Mouse (Mus musculus) small intestine, adult 2 months (tissue): ENCODE measurements around the gene Tsacc. TPM values are rescaled to one million over a fixed set of nuclear protein-coding genes. Genes with fewer than 3 reads are reported as not detected.

Source experiments
- H3K27ac ChIP-seq: fragments of 200-500 bp; 2 replicates; pipeline ENCODE4 v1.5.1; 2012; ENCODE audit warnings: low read depth, low read length, control low read depth, inconsistent platforms; ENCODE audit not compliant: insufficient read depth
- H3K27me3 ChIP-seq: fragments of 200-500 bp; 2 replicates; pipeline ENCODE4 v1.6.1; 2012; ENCODE audit warnings: mild to moderate bottlenecking, moderate library complexity, low read length, inconsistent platforms; ENCODE audit not compliant: control insufficient read depth, insufficient read depth
- H3K36me3 ChIP-seq: fragments of 200-500 bp; 2 replicates; pipeline ENCODE4 v1.6.1; 2012; ENCODE audit warnings: mild to moderate bottlenecking, low read length, control low read depth, inconsistent platforms; ENCODE audit not compliant: control insufficient read depth, insufficient read depth
- H3K4me1 ChIP-seq: fragments of 200-500 bp; 2 replicates; pipeline ENCODE4 v1.6.1; 2012; ENCODE audit warnings: low read length, inconsistent platforms, mixed read lengths; ENCODE audit not compliant: control insufficient read depth, insufficient read depth, insufficient read length
- H3K4me3 ChIP-seq: fragments of 200-500 bp; 2 replicates; pipeline ENCODE4 v1.5.1; 2012; ENCODE audit warnings: low read depth, mild to moderate bottlenecking, control low read depth, inconsistent platforms, low read length, moderate library complexity
- CTCF ChIP-seq: fragments of 200-500 bp; IDR thresholded peaks from 2 replicates; pipeline ENCODE4 v1.5.1; 2012; ENCODE audit warnings: low read depth, mild to moderate bottlenecking, control low read depth, inconsistent platforms, low read length, moderate library complexity, mixed read lengths; ENCODE audit not compliant: insufficient replicate concordance, insufficient read length; ENCODE audit errors: extremely low read depth
- POLR2A ChIP-seq: fragments of 200-500 bp; IDR thresholded peaks from 2 replicates; pipeline ENCODE4 v1.6.1; 2012; ENCODE audit warnings: low read depth, mild to moderate bottlenecking, control low read depth, inconsistent platforms, low read length, moderate library complexity
- WGBS: fragments of 180-500 bp; shearing (Covaris S2); methylation state at CpG from one replicate; pipeline ENCODE4 v1.1.7; 2018; 5-methylcytosine and 5-hydroxymethylcytosine counted together
- polyA plus RNA-seq: library from polyadenylated mRNA; depleted of rRNA; stranded (reverse); fragments of >200 nt; gene quantifications from 2 replicates; pipeline ENCODE4 v1.2.3, GENCODE M21; 2012

Gene Tsacc
- polyA plus RNA-seq, 1 experiment = 0.76 TPM

GRCm38 (mm10) chr3:88262346-88262745 lies 34.5 kb downstream of the Tsacc start:
- Histone ChIP-seq H3K27me3 (no peaks in the 10 kb centered on the region), H3K36me3 (no peaks in the 10 kb centered on the region), H3K27ac (no peak overlapping the region), H3K4me1 (peaks cover 4% of the 10 kb centered on the region; the same call in 1 of the 2 replicates), H3K4me3 (no peak overlapping the region)
- WGBS = 32% methylated on average over 3 of the region's 3 CpGs
- TF ChIP-seq CTCF (no peak), POLR2A (no peak)

- Histone ChIP-seq H3K27ac (peak overlapping the region; percentile 47; the same call in 1 of the 2 replicates), H3K4me3 (no peak overlapping the region), H3K27me3 (no peaks in the 10 kb centered on the region), H3K36me3 (no peaks in the 10 kb centered on the region), H3K4me1 (peaks cover 20% of the 10 kb centered on the region)
- TF ChIP-seq CTCF (no peak), POLR2A (no peak)
- WGBS = 48% methylated on average over 7 of the region's 7 CpGs
These were observed 40.4 kb downstream of the Tsacc start for GRCm38 (mm10) chr3:88256382-88256781.

GRCm38 (mm10) chr3:88255950-88256349 lies 40.8 kb downstream of the Tsacc start:
- no peaks in the 10 kb centered on the region for H3K27me3 ChIP-seq
- TF ChIP-seq CTCF (no peak), POLR2A (no peak)
- H3K4me1 ChIP-seq = peaks cover 20% of the 10 kb centered on the region
- H3K27ac ChIP-seq = 0 out of 2 replicates have a peak overlapping the region, but pooled peaks have one; percentile 47
- H3K4me3 ChIP-seq = no peak overlapping the region
- no peaks in the 10 kb centered on the region for H3K36me3 ChIP-seq
- 83% methylated on average over 6 of the region's 6 CpGs for WGBS

GRCm38 (mm10) chr3:88254268-88254926 lies 42.4 kb downstream of the Tsacc start, which contains the start of gene Rhbg:
Gene Rhbg, minus strand, starts transcription at chr3:88254709.
- Histone ChIP-seq H3K36me3 (no peaks in the 10 kb centered on the region), H3K4me1 (peaks cover 20% of the 10 kb centered on the region), H3K27ac (peak within 1 kb of the TSS; percentile 56; the same call in 1 of the 2 replicates), H3K27me3 (no peaks in the 10 kb centered on the region), H3K4me3 (peak within 1 kb of the TSS; percentile 85)
- TF ChIP-seq POLR2A (peak; percentile 38; the same call in 1 of the 2 replicates), CTCF (no peak)
- 3% methylated on average over 34 of the region's 34 CpGs for WGBS

GRCm38 (mm10) chr3:88252739-88253138 lies 44.1 kb downstream of the Tsacc start:
- Histone ChIP-seq H3K4me3 (no peak overlapping the region), H3K27me3 (no peaks in the 10 kb centered on the region), H3K4me1 (peaks cover 17% of the 10 kb centered on the region), H3K27ac (no peak overlapping the region), H3K36me3 (no peaks in the 10 kb centered on the region)
- WGBS = 65% methylated on average over 6 of the region's 6 CpGs
- TF ChIP-seq CTCF (no peak), POLR2A (no peak)

- WGBS = 84% methylated on average over 11 of the region's 11 CpGs
- no peak for TF ChIP-seq POLR2A
- TF ChIP-seq CTCF = no peak
- no peaks in the 10 kb centered on the region for H3K36me3 ChIP-seq
- no peaks in the 10 kb centered on the region for H3K4me1 ChIP-seq
- no peak overlapping the region for H3K4me3 ChIP-seq
- no peaks in the 10 kb centered on the region; the same call in 1 of the 2 replicates for H3K27me3 ChIP-seq
- no peak overlapping the region for H3K27ac ChIP-seq
These were observed 48.4 kb downstream of the Tsacc start for GRCm38 (mm10) chr3:88248406-88248805.

GRCm38 (mm10) chr3:88247666-88248065 lies 49.1 kb downstream of the Tsacc start:
- Histone ChIP-seq H3K27me3 (no peaks in the 10 kb centered on the region; the same call in 1 of the 2 replicates), H3K4me1 (no peaks in the 10 kb centered on the region), H3K4me3 (no peak overlapping the region), H3K27ac (no peak overlapping the region), H3K36me3 (no peaks in the 10 kb centered on the region)
- TF ChIP-seq CTCF = no peak
- TF ChIP-seq POLR2A = no peak
- 52% methylated on average over 9 of the region's 9 CpGs for WGBS

GRCm38 (mm10) chr3:88245811-88246210 lies 51.0 kb downstream of the Tsacc start:
- Histone ChIP-seq H3K36me3 (no peaks in the 10 kb centered on the region), H3K4me3 (no peak overlapping the region), H3K27ac (no peak overlapping the region), H3K27me3 (peaks cover 16% of the 10 kb centered on the region), H3K4me1 (no peaks in the 10 kb centered on the region)
- peak; percentile 86 for TF ChIP-seq CTCF
- TF ChIP-seq POLR2A = no peak
- 20% methylated on average over 13 of the region's 13 CpGs for WGBS
